Mouse (Mus musculus) limb, embryonic 14.5 days (tissue): ENCODE data around the gene Maats1. TPM values are rescaled to one million over a fixed set of nuclear protein-coding genes. Genes with fewer than 3 reads are reported as not detected.
"Not testable (repeated sequence)": the region's sequence is repeated elsewhere in the genome, so short reads cannot be mapped to it uniquely, and the experiment has no call there.

Experiments
- ATAC-seq: fragments of 200-750 bp; cut with Nextera tagmentation; 2 replicates; pipeline ENCODE4 v1.8.0; 2017; ENCODE audit warnings: low read depth, moderate number of reproducible peaks, moderate TSS enrichment; ENCODE audit not compliant: low FRiP score
- DNase-seq: peaks from one replicate; pipeline ENCODE4 v3.0.0-alpha.2; 2015; ENCODE audit warnings: low spot score
- H3K27ac ChIP-seq: fragments of 300-500 bp; sonication (generic); replicated peaks from 2 replicates; pipeline ENCODE4 v1.5.1; 2014; ENCODE audit warnings: low read depth, mild to moderate bottlenecking, low read length, moderate library complexity, mixed read lengths
- H3K27me3 ChIP-seq: fragments of 300-500 bp; sonication (generic); 2 replicates; pipeline ENCODE4 v1.6.1; 2014; ENCODE audit warnings: low read length, mixed read lengths; ENCODE audit not compliant: control insufficient read depth, insufficient read depth
- H3K36me3 ChIP-seq: fragments of 300-500 bp; sonication (generic); 2 replicates; pipeline ENCODE4 v1.6.1; 2014; ENCODE audit warnings: mild to moderate bottlenecking, low read length, moderate library complexity, mixed read lengths; ENCODE audit not compliant: control insufficient read depth, insufficient read depth
- H3K4me1 ChIP-seq: fragments of 300-500 bp; sonication (generic); 2 replicates; pipeline ENCODE4 v1.6.1; 2014; ENCODE audit warnings: antibody characterized with exemption, low read length, mixed read lengths; ENCODE audit not compliant: control insufficient read depth, insufficient read depth
- H3K4me2 ChIP-seq: fragments of 300-500 bp; sonication (generic); replicated peaks from 2 replicates; pipeline ENCODE4 v1.6.1; 2014; ENCODE audit warnings: low read depth, mild to moderate bottlenecking, low read length, moderate library complexity; ENCODE audit not compliant: severe bottlenecking
- H3K4me3 ChIP-seq: fragments of 300-500 bp; sonication (generic); replicated peaks from 2 replicates; pipeline ENCODE4 v1.5.1; 2014; ENCODE audit warnings: low read length
- H3K9ac ChIP-seq: fragments of 300-500 bp; sonication (generic); 2 replicates; pipeline ENCODE4 v1.6.1; 2014; ENCODE audit warnings: mild to moderate bottlenecking, low read depth, low read length, moderate library complexity; ENCODE audit not compliant: severe bottlenecking
- H3K9me3 ChIP-seq: fragments of 300-500 bp; sonication (generic); 2 replicates; pipeline ENCODE4 v1.6.1; 2016; ENCODE audit warnings: low read length; ENCODE audit not compliant: control insufficient read depth
- POLR2A ChIP-seq: fragments of 200-500 bp; IDR thresholded peaks from 2 replicates; pipeline ENCODE4 v1.8.0; 2012; ENCODE audit warnings: inconsistent platforms, mild to moderate bottlenecking, moderate library complexity, borderline replicate concordance; ENCODE audit not compliant: insufficient read depth, insufficient read length; ENCODE audit errors: extremely low read depth
- WGBS: fragments of 180-500 bp; shearing (Covaris S2); extraction: QIAGEN DNeasy Blood & Tissue Kit; methylation state at CpG from one replicate; pipeline ENCODE4 v1.1.7; 2014; 5-methylcytosine and 5-hydroxymethylcytosine counted together
- polyA plus RNA-seq, 2 experiments: library from polyadenylated mRNA; depleted of rRNA in 1 of 2; stranded (reverse) in 1 of 2; unstranded in 1 of 2; fragments of >200 nt; fragmentation: Nextera tagmentation in 1 of 2; extraction: Ambion mirVana in 1 of 2; gene quantifications; 2 replicates each; pipeline versions ENCODE4 v1.2.1 to v1.2.3; 2012 to 2014

The Maats1 gene
- polyA plus RNA-seq, 2 experiments, result 0.10 TPM; not detected in 1

DNA sequence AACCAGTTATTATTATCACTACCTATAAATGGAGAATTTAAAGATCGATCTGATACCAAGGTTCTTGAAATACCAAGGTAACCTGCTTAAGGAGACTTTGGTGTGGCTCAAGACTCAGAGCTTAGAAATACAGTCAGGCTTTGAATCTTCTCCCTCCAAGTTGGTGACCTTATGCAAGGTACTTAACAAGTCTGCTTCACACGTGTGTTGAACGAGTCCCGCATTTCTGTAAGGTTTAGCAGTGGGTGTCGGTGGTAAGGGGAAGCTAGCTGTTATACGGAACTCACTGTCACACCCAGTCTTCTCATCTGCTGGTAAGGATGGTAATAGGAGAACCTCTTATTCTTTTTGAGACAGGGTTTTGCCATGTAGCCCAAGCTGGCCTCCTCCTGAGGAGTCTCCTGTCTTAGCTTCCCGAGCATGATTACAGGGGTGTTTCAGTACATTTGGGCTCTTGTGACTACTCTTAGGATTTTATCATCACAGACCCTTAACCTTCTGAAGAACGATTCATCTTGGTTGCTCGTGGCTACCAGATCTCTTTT lies 6.3 kb upstream of the Maats1 start:
- Histone ChIP-seq H3K27me3 (no peaks in the 10 kb centered on the region), H3K4me3 (no peak overlapping the region), H3K4me1 (peaks cover 3% of the 10 kb centered on the region; the same call in 1 of the 2 replicates), H3K9me3 (no peaks in the 10 kb centered on the region), H3K27ac (no peak overlapping the region), H3K36me3 (peaks cover 25% of the 10 kb centered on the region), H3K9ac (no peak overlapping the region), H3K4me2 (no peak overlapping the region)
- no peak for ATAC-seq
- no peak for TF ChIP-seq POLR2A
- WGBS, result 90% methylated on average over 9 of the region's 9 CpGs
- DNase-seq, result no peak

DNA sequence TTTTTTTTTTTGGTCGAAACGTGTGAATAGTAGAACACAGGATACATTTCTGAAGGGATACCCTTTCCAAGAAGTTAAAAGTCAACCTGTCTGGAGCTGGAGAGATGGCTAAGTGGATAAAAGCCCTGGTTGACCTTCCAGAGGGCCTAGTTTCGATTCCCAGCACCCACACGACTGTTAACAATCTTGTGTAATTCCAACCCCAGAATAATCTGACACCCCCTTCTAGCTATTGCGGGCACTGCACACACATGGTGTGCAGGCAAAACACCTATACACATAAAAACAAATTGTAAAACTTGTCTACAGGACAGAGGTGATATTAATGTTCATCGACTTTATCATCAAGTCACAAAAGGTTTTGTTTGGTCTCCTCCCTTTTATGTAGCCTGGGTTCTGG lies 5.6 kb upstream of the Maats1 start:
- Histone ChIP-seq H3K9ac (peak overlapping the region; percentile 86), H3K4me3 (peak overlapping the region; percentile 84), H3K9me3 (no peaks in the 10 kb centered on the region), H3K4me2 (peak overlapping the region; percentile 63), H3K27ac (no peak overlapping the region), H3K36me3 (peaks cover 25% of the 10 kb centered on the region), H3K27me3 (no peaks in the 10 kb centered on the region), H3K4me1 (peaks cover 3% of the 10 kb centered on the region; the same call in 1 of the 2 replicates)
- DNase-seq (no peak), ATAC-seq (no peak)
- 56% methylated on average over 6 of the region's 6 CpGs for WGBS
- no peak for TF ChIP-seq POLR2A

DNA sequence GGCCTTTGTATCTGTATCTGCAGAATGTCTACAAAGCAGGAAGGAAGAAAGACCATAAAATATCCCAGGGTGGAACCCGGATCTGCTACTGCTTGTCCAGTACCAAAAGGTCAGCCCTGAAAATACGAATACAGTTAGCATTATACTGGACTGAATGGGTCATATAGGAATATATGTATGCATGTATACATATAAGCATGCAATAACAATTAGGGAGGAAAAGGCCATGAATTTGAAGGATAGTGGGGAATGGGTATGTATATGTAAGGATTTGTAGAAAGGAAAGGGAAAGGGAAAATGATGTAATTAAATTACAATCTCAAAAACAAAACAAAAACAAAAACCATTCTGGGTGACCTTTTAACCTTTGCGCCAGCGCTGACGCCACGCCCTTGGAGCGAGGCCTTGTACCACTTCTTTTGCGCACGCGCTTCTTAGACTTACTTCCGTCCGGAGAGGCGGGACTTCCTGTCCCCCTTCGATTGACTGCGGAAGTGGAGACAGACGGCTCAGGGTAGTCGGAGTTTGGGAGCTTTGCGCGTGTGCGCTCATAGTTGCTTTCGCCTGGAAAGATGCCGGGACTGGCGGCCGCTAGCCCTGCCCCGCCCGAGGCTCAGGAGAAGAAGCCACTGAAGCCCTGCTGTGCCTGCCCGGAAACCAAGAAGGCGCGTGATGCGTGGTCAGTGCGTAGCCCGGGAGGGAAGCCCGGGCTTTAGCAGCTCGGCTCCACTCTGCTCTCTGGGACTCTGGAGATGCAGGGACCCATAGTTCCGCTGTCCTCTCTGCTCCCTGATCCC lies 4.8 kb upstream of the Maats1 start, which contains the start of the genes Cox17 and Gm21987:
Gene Cox17 (plus strand): TSS at position 463 of the 797 bp plus-strand sequence.
Gene Gm21987 (plus strand): TSS at position 512 of the 797 bp plus-strand sequence.
- TF ChIP-seq POLR2A, result 0 out of 2 replicates have a peak, but pooled peaks have one; percentile 55
- peak; percentile 94 for ATAC-seq
- Histone ChIP-seq H3K4me1 (peaks cover 6% of the 10 kb centered on the region; the same call in 1 of the 2 replicates), H3K4me2 (peak within 1 kb of the TSS; percentile 63), H3K9me3 (no peaks in the 10 kb centered on the region), H3K27me3 (no peaks in the 10 kb centered on the region), H3K9ac (peak within 1 kb of the TSS; percentile 86), H3K36me3 (peaks cover 22% of the 10 kb centered on the region), H3K4me3 (peak within 1 kb of the TSS; percentile 84), H3K27ac (peak within 1 kb of the TSS; percentile 65)
- DNase-seq, result peak; percentile 97
- WGBS, result 3% methylated on average over 34 of the region's 35 CpGs

DNA sequence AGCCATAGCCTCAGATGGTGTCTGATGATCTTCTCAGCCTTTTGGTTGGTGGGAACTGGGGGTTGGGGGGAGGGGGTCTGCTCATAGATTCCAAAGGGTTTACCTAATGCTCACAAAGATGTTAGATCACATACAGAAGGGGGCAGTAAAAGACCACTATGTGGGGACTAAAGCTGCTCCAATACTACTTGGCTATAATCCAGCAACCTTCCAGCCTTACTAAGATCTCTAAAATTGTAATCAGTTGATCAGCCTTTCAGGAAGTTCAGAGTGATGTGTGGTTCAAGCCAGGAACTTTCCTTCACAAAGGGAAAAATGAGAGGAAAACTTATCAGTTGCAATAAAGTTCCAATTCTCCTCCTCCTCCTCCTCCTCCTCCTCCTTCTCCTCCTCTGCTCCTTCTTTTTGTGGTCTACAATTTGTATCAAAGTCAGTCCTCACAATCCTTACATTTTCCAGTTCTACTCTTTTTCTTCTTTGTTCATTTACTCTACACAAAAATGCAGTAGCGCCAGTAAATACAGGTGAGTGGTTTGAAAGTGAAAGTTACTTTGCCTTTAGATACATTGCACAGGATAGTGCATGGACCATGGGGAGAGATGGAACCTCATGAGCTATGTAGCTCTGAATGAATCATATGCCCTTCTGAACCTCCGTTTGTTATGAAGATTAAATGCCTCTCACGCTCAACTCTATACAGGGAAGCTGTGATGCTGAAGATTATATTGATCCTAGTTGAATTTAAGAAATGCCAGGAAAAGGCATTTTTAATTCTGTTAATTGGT lies 3.2 kb upstream of the Maats1 start:
- H3K4me2 ChIP-seq, result no peak overlapping the region
- DNase-seq, result peak; percentile 93
- no peak overlapping the region for H3K4me3 ChIP-seq
- peaks cover 11% of the 10 kb centered on the region for H3K36me3 ChIP-seq
- ATAC-seq, result peak; percentile 54
- peaks cover 8% of the 10 kb centered on the region; the same call in 1 of the 2 replicates for H3K4me1 ChIP-seq
- H3K9me3 ChIP-seq, result no peaks in the 10 kb centered on the region
- no peak for TF ChIP-seq POLR2A
- H3K27ac ChIP-seq, result no peak overlapping the region
- H3K9ac ChIP-seq, result no peak overlapping the region
- WGBS, result 86% methylated on average over 3 of the region's 3 CpGs
- no peaks in the 10 kb centered on the region for H3K27me3 ChIP-seq

DNA sequence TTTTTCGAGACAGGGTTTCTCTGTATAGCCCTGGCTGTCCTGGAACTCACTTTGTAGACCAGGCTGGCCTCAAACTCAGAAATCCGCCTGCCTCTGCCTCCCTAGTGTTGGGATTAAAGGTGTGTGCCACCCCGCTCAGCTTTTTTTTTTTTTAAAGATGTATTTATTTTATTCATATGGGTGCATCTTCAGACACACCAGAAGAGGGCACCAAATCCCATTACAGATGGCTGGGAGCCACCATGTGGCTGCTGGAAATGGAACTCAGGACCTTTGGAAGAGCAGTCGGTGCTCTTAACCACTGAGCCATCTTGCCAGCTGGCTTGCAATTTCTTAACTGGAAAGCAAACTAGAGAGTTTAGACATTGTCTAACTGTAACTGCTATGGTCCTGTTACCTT lies 3.9 kb downstream of the Maats1 start:
- not testable (repeated sequence) for ATAC-seq

More for the DNA sequence above, 3.9 kb downstream of the Maats1 start:
- not testable (repeated sequence) for H3K4me1 ChIP-seq, H3K9ac ChIP-seq, H3K36me3 ChIP-seq, H3K4me3 ChIP-seq, H3K27me3 ChIP-seq, H3K27ac ChIP-seq, H3K4me2 ChIP-seq, DNase-seq, H3K9me3 ChIP-seq
- 95% methylated on average over 4 of the region's 4 CpGs for WGBS
